Mouse (Mus musculus) liver, embryonic 16.5 days (tissue): ENCODE data around the gene Rhpn2. TPM values are rescaled to one million over a fixed set of nuclear protein-coding genes. Genes with fewer than 3 reads are reported as not detected.

Source experiments
- ATAC-seq: fragments of 200-750 bp; cut with Nextera tagmentation; 2 replicates; pipeline ENCODE4 v1.8.0; 2017; ENCODE audit warnings: low read depth, mild to moderate bottlenecking, moderate number of reproducible peaks, moderate library complexity
- H3K27ac ChIP-seq: fragments of 300-500 bp; sonication (generic); 2 replicates; pipeline ENCODE4 v1.5.1; 2014; ENCODE audit warnings: mild to moderate bottlenecking, low read length
- H3K27me3 ChIP-seq: fragments of 300-500 bp; sonication (generic); 2 replicates; pipeline ENCODE4 v1.6.1; 2014; ENCODE audit warnings: low read depth, low read length, mixed read lengths; ENCODE audit not compliant: control insufficient read depth, insufficient read depth
- H3K36me3 ChIP-seq: fragments of 300-500 bp; sonication (generic); 2 replicates; pipeline ENCODE4 v1.6.1; 2014; ENCODE audit warnings: mild to moderate bottlenecking; ENCODE audit not compliant: control insufficient read depth, insufficient read depth
- H3K4me1 ChIP-seq: fragments of 300-500 bp; sonication (generic); 2 replicates; pipeline ENCODE4 v1.6.1; 2014; ENCODE audit warnings: low read depth, low read length, mixed read lengths; ENCODE audit not compliant: control insufficient read depth
- H3K4me2 ChIP-seq: fragments of 300-500 bp; sonication (generic); 2 replicates; pipeline ENCODE4 v1.6.1; 2014; ENCODE audit warnings: low read depth, low read length, mixed read lengths
- H3K4me3 ChIP-seq: fragments of 300-500 bp; sonication (generic); 2 replicates; pipeline ENCODE4 v1.5.1; 2014; ENCODE audit warnings: low read depth, mild to moderate bottlenecking, low read length
- H3K9ac ChIP-seq: fragments of 300-500 bp; sonication (generic); 2 replicates; pipeline ENCODE4 v1.6.1; 2014; ENCODE audit warnings: low read depth, low read length
- H3K9me3 ChIP-seq: fragments of 300-500 bp; sonication (generic); replicated peaks from 2 replicates; pipeline ENCODE4 v1.6.1; 2016; ENCODE audit warnings: low read length; ENCODE audit not compliant: control insufficient read depth
- WGBS: fragments of 180-500 bp; shearing (Covaris S2); extraction: QIAGEN DNeasy Blood & Tissue Kit; methylation state at CpG from one replicate; pipeline ENCODE4 v1.1.7; 2014; ENCODE audit not compliant: insufficient replicate concordance; 5-methylcytosine and 5-hydroxymethylcytosine counted together
- polyA plus RNA-seq: library from polyadenylated mRNA; unstranded; fragments of >200 nt; fragmentation: Nextera tagmentation; extraction: Ambion mirVana; gene quantifications from 2 replicates; pipeline ENCODE4 v1.2.1, GENCODE M21; 2015

Rhpn2 gene
- polyA plus RNA-seq, 1 experiment from 2014 or later, result 7.1 TPM

DNA sequence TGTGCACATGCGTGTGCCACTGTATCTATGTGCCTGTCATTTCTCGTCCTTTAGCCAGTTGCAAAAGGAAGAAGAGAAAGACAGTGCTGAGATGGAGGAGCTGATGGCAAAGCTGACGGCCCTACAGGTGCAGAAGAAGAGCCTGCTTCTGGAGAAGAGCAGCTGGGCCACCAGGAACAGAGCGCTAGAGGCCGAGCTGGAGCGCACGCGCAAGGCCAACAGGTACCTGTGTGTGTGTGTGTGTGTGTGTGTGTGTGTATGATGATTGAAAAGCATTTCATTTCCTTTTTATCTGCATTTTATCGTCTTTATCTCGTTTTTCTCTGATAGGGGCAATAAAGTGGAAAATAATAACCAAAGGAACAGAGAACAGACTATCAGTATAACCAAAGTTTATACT, 94.2 kb downstream of the Rhpn2 start:
- 78% methylated on average over 10 of the region's 10 CpGs for WGBS
- H3K4me1 ChIP-seq, result no peaks in the 10 kb centered on the region
- H3K4me2 ChIP-seq, result no peak overlapping the region
- no peaks in the 10 kb centered on the region for H3K9me3 ChIP-seq
- no peak overlapping the region for H3K9ac ChIP-seq
- peaks cover 22% of the 10 kb centered on the region for H3K36me3 ChIP-seq
- no peak for ATAC-seq
- H3K27ac ChIP-seq, result no peak overlapping the region
- no peaks in the 10 kb centered on the region for H3K27me3 ChIP-seq
- no peak overlapping the region for H3K4me3 ChIP-seq

- Histone ChIP-seq H3K4me3 (no peak overlapping the region), H3K4me1 (no peaks in the 10 kb centered on the region), H3K4me2 (no peak overlapping the region), H3K9me3 (no peaks in the 10 kb centered on the region), H3K27ac (no peak overlapping the region), H3K36me3 (peaks cover 22% of the 10 kb centered on the region), H3K27me3 (no peaks in the 10 kb centered on the region), H3K9ac (no peak overlapping the region)
- no peak for ATAC-seq
- WGBS, result 76% methylated on average over 9 of the region's 9 CpGs
Observed at GRCm38 (mm10) chr7:35435266-35435665, 101.3 kb downstream of the Rhpn2 start.

Other genes with a start within 250 kb of the Rhpn2 start
- 6.8 and 9.1 TPM in 2 replicates for gene Cebpa, start 214.9 kb upstream of the Rhpn2 start, polyA plus RNA-seq
- gene Slc7a10, start 147.8 kb upstream of the Rhpn2 start, polyA plus RNA-seq, result 0.50 and 0.64 TPM in 2 replicates
- gene Lrp3, start 118.7 kb upstream of the Rhpn2 start, polyA plus RNA-seq, result 0.39 and 0.42 TPM in 2 replicates
- gene Gpatch1, start 15.7 kb upstream of the Rhpn2 start, polyA plus RNA-seq, result 4.8 and 5.5 TPM in 2 replicates
- 15.0 and 17.1 TPM in 2 replicates for gene Faap24, start 62.7 kb downstream of the Rhpn2 start, polyA plus RNA-seq
- 17.7 and 18.6 TPM in 2 replicates for gene Cep89, start 62.9 kb downstream of the Rhpn2 start, polyA plus RNA-seq
- 1.5 and 2.1 TPM in 2 replicates for gene Slc7a9, start 114.6 kb downstream of the Rhpn2 start, polyA plus RNA-seq
- 0.04 and 0.12 TPM in 2 replicates for gene Tdrd12, start 203.6 kb downstream of the Rhpn2 start, polyA plus RNA-seq
- 50.7 and 54.6 TPM in 2 replicates for gene Nudt19, start 222.1 kb downstream of the Rhpn2 start, polyA plus RNA-seq